Mouse (Mus musculus): Measurements from ENCODE around the gene Tgfa.

The Tgfa gene

GRCm38 (mm10) chr6:86194941-86195932, at the start of gene Tgfa:
TSS of gene Tgfa (plus strand) at chr6:86195223.
- in situ Hi-C loops (cut with MboI; ENCODE audit: unreplicated experiment in 2 of 2), result loop anchor here (5.0 kb wide), 2 partner anchors 152 to 167 kb away; no protein-coding TSS in a partner anchor

DNA sequence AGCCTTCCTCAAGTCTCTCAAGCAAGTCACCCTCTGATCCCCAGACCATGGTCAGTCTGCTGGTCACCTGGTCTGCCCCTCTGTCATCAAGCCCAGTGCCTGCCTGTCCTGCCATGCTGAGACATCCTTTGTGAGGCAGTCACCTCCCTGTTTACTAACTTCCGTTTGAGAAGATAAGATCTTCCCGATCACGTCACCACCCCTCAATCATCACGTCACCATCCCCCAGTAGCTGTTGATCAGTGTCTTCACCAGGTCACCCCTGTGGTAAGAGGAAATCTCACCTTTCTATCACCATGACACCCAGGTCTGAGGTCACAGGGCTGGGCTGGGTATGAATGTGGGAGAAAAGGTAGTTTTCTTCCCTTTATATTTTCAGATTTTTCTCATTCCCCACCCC, 46.5 kb upstream of the Tgfa start:
- in situ Hi-C loops (cut with MboI; ENCODE audit: unreplicated experiment in 2 of 2), result loop anchor here in 1 of 2 experiments (25.0 kb wide), 2 partner anchors 389 to 539 kb away; partner anchors contain the start of genes Pcbp1 and Snrnp27

- in situ Hi-C loops (cut with MboI; ENCODE audit: unreplicated experiment in 2 of 2), result loop anchor here in 1 of 2 experiments (25.0 kb wide), 2 partner anchors 388 to 538 kb away; partner anchors contain the start of genes Pcbp1 and Snrnp27
Observed at GRCm38 (mm10) chr6:86149001-86149400, 46.0 kb upstream of the Tgfa start.

DNA sequence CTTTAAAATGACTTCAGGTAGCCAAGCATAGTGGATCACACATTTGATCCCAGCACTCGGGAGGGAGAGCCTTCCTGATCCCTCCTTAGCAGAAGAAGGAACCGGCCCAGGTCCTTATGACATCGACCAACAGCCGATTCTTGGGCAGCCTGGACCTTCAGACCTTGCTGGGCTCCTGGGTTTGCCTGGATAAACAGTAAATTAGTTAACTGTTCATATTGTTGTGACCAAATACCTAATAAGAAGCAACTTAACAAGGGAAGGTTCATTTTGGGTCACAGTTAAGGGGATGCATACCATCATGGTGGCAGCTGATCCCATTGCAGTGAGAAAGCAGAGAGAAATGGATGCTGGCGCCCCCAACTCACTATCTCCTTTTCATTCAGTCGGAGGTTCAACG, 42.3 kb upstream of the Tgfa start:
- in situ Hi-C loops (cut with MboI; ENCODE audit: unreplicated experiment in 2 of 2), result no loop called here

- in situ Hi-C loops (cut with MboI; ENCODE audit: unreplicated experiment in 2 of 2), result no loop called here
Observed at GRCm38 (mm10) chr6:86153436-86153990, 41.5 kb upstream of the Tgfa start.

- in situ Hi-C loops (cut with MboI; ENCODE audit: unreplicated experiment in 2 of 2), result no loop called here
Observed at GRCm38 (mm10) chr6:86154006-86154405, 41.0 kb upstream of the Tgfa start.

DNA sequence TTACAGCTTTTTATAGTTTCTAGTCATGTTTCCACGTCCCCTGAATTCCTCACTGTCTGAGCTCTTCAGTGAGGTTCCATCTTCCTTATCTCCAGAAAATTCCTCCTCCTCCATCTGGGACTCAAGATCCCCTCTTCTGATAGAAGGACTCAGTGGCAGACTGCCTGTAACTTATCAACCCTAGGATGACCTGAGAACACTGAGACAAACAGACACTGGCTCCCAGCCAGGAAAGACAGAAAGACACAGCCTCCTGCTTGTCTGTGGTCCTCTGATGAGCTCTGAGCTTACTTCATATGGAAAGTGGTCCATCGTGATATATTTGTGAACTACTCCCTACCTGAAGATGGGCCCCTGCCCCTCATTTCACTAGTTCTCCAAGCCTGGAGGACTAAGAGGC, 40.5 kb upstream of the Tgfa start:
- in situ Hi-C loops (cut with MboI; ENCODE audit: unreplicated experiment in 2 of 2), result no loop called here

DNA sequence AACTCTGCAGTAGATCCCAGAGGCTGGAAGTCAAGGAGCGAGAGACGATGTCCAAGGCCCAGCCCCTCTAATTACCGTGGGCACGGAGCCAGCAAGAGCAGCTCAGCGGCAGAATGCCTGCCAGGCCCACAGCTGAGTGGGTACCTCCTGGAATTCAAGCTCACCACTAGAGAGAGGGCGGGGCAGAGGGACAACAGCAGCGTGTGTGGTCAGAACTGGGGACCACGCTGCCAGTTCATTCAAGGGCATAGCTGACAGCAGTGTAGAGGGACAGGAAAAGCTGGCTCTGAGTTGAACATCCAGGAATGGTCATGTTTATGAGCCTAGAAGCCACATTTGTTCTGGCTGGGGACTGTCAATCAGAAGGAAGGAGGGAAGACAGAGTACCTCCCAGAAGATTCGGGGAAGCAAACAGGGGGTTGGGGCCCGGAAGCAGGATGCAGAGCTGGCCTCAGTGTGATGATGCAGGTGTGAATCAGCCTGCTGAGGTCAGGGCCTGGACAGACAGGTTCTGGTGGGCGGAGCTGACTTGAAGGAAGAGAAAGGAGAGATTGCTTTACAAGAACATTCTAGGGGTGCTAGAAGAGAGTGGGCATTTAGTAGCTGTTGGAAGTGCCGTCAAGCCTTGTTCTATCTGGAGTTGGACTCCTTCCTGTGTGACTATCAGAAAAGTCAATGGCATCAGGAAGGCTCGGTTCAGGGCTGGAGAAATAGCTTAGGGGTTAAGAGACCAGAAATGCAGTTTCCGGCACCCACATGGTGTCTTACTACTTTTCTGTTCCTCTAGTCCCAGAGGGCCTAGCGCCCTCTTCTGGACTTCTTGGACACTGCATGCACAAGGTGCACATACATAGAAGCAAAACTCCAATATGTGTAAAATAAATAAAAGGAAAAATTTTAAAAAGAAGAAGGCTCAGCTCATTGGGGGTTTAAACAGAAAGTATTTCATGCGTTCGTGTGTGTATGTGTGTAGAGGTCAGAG, 37.5 kb upstream of the Tgfa start:
- in situ Hi-C loops (cut with MboI; ENCODE audit: unreplicated experiment in 2 of 2), result no loop called here

- in situ Hi-C loops (cut with MboI; ENCODE audit: unreplicated experiment in 2 of 2), result no loop called here
Observed at GRCm38 (mm10) chr6:86160878-86161277, 34.1 kb upstream of the Tgfa start.

GRCm38 (mm10) chr6:86161586-86161985, 33.4 kb upstream of the Tgfa start:
- in situ Hi-C loops (cut with MboI; ENCODE audit: unreplicated experiment in 2 of 2), result no loop called here

DNA sequence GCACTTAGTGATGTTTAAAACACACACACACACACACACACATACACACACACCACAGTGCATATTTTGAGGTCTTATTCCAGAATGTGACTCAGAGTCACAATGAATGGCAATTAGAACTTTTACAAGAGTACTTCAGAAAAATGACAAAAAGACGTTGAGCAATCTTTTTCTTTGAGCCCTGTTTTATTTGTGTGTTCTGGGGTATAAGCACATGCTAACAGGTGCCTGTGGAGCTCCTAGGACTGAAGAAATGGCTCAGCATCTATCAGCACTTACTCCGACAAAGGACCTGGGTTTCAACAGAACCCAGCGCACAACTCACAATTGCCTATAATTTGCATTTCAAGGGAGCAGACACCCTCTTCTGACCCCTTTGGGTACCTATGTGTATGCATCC, 31.0 kb upstream of the Tgfa start:
- in situ Hi-C loops (cut with MboI; ENCODE audit: unreplicated experiment in 2 of 2), result no loop called here

DNA sequence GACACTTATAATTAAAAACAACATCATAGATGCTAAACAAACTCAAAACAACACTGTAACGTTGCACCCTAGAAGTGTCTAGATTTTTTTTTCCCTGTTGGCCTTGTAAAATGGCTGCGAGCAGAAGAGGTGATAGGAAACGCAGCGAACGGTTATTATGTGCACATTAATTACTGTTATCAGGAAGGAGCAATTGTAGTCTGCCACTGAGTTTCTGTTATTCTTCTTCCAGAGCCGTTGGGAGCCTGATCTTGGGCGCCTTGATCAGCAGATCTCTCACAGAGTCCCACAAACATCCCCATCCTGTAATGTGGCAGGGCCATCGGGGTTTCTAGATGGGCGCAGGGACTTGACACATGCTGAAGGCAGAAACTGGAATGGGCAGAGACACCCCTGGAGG, 28.6 kb upstream of the Tgfa start:
- in situ Hi-C loops (cut with MboI; ENCODE audit: unreplicated experiment in 2 of 2), result no loop called here

GRCm38 (mm10) chr6:86167851-86168250, 27.2 kb upstream of the Tgfa start:
- in situ Hi-C loops (cut with MboI; ENCODE audit: unreplicated experiment in 2 of 2), result no loop called here

DNA sequence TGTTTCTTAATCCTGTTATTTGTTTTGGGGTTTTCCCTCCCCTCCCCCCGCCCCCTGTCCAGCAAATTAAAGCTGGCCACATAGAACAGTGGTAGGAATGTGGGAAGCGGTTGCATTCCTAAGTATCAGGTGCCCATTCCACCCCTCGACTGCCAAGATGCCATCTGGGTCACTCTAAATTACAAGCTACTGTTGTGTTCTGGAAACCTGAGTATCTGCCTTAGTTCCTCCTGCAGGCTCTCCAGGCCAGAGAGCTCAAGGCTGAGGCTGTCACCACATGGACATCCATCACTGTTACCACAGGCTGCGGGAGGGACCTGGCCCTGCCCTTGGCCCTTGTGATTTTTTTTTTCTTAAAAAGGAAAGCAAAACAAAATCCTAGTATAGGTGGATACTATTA, 25.9 kb upstream of the Tgfa start:
- in situ Hi-C loops (cut with MboI; ENCODE audit: unreplicated experiment in 2 of 2), result no loop called here

GRCm38 (mm10) chr6:86176236-86176635, 18.8 kb upstream of the Tgfa start:
- in situ Hi-C loops (cut with MboI; ENCODE audit: unreplicated experiment in 2 of 2), result no loop called here

DNA sequence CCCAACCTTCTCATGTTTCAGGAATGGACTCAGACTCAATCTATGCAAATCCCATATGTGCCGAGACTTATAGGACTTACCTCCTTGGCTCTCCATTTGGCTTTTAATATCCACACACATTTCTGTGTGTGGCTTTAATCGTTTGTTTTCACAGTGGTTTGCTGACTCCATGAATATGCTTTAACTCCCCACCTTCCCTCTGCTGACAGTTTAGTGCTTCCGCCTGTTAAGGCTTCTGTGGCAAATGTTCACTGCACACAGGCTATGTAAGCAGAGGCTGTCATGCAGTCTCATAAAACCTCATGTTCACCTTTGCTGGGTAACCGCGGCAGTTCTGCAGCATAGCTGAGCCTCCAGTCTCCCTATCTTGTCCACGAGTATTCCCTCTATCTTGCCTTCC, 18.3 kb upstream of the Tgfa start:
- in situ Hi-C loops (cut with MboI; ENCODE audit: unreplicated experiment in 2 of 2), result no loop called here

GRCm38 (mm10) chr6:86177331-86177982, 17.6 kb upstream of the Tgfa start:
- in situ Hi-C loops (cut with MboI; ENCODE audit: unreplicated experiment in 2 of 2), result no loop called here

GRCm38 (mm10) chr6:86180617-86181016, 14.4 kb upstream of the Tgfa start:
- in situ Hi-C loops (cut with MboI; ENCODE audit: unreplicated experiment in 2 of 2), result no loop called here

GRCm38 (mm10) chr6:86182016-86182415, 13.0 kb upstream of the Tgfa start:
- in situ Hi-C loops (cut with MboI; ENCODE audit: unreplicated experiment in 2 of 2), result no loop called here

DNA sequence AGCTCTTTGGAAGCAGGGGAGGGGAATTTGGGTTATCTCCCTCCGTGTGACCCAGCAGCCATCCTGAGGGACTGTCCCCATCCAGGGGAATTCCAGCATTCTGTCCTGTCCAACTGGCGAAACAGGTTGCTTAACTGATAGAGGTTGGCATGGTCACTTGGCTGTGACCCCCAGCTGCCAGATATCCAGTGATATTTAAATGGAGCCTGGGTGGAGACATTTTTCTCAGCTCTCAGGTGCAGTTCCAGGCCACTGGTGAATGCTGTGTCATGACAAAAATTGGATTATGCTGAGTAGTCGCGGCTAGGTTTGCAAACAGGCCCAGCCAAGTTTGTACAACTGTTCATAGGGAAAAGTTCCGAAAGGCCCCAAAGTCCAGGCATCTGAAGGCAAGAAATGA, 12.4 kb upstream of the Tgfa start:
- in situ Hi-C loops (cut with MboI; ENCODE audit: unreplicated experiment in 2 of 2), result no loop called here

Measured in v-Abl transformed pro-B cells (cell line).